Comparison of ENCODE assay signal across 8 mouse cellular contexts in the genomic region with DNA sequence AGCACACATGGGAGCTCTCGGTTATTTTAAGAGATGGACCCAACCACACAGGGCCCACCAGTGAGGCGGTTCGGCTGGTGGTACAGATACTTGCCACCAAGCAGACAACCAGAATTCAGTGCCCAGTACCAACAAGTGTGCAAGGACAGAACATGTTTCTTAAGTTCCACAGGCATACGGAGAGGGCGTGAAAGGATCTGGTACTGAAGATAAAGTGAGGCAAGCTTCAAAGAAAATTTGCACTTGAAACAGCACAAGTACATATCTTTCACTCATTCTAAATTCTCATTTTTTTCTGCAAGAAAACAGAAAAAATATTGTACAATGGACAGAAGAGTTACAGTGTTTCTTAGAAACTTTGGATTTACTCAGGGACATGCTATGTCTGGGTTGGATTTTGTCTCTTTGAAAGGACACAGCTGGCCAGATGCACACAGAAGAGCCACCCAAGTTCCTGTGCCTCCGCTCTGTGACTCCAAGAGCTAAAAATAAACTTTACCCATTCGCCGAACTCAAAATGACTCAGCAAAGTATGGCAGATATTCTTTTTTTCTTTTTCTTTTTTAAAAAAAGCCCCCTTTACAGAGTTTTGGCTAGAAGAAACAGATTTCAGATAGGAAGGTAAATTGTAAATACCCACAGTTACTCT. TPM values are rescaled to one million over a fixed set of nuclear protein-coding genes. Genes with fewer than 3 reads are reported as not detected.
DNase-seq lines count a peak whose midpoint lies in the region; ATAC-seq lines count a peak whose summit lies in the region.

No protein-coding gene starts in this region.

- no peak overlapping the region for H3K9ac ChIP-seq in forebrain, embryonic 16.5 days (replicated peaks; ENCODE audit: low read depth, low read length)
- H3K9ac ChIP-seq in stomach, embryonic 16.5 days (ENCODE audit: low read length) = no peak overlapping the region
- no peak overlapping the region for H3K9ac ChIP-seq in forebrain, embryonic 15.5 days (replicated peaks)

- ATAC-seq in forebrain, embryonic 16.5 days = no peak
- ATAC-seq in megakaryocyte, adult 5-6 weeks (ENCODE audit: poor library complexity, severe bottlenecking) = no peak
- 0 out of 2 replicates have a peak, but pooled peaks have one; percentile 53 for ATAC-seq in stomach, embryonic 16.5 days (ENCODE audit: insufficient read depth, low FRiP score)
- no peak for ATAC-seq in forebrain, embryonic 15.5 days (replicated peaks)

- H3K4me3 ChIP-seq in forebrain, embryonic 10.5 days = no peak overlapping the region
- no peak overlapping the region for H3K4me3 ChIP-seq in forebrain, embryonic 16.5 days (replicated peaks; ENCODE audit: low read length)
- H3K4me3 ChIP-seq in megakaryocyte, embryonic 14.5 days (replicated peaks) = peak overlapping the region; percentile 85
- no peak overlapping the region for H3K4me3 ChIP-seq in stomach, embryonic 16.5 days (replicated peaks; ENCODE audit: low read length)
- no peak overlapping the region for H3K4me3 ChIP-seq in forebrain, embryonic 15.5 days

- peaks cover 57% of the 10 kb centered on the region for H3K36me3 ChIP-seq in forebrain, embryonic 10.5 days (replicated peaks)
- peaks cover 14% of the 10 kb centered on the region for H3K36me3 ChIP-seq in forebrain, embryonic 16.5 days (ENCODE audit: control insufficient read depth, insufficient read depth)
- H3K36me3 ChIP-seq in megakaryocyte, embryonic 14.5 days (replicated peaks; ENCODE audit: low read length) = peaks cover 75% of the 10 kb centered on the region
- peaks cover 7% of the 10 kb centered on the region; the same call in 1 of the 2 replicates for H3K36me3 ChIP-seq in stomach, embryonic 16.5 days (ENCODE audit: control insufficient read depth, insufficient read depth, low read length)
- H3K36me3 ChIP-seq in forebrain, embryonic 15.5 days = peaks cover 29% of the 10 kb centered on the region

- H3K27me3 ChIP-seq in forebrain, embryonic 10.5 days (ENCODE audit: poor library complexity, severe bottlenecking) = no peaks in the 10 kb centered on the region
- no peaks in the 10 kb centered on the region for H3K27me3 ChIP-seq in forebrain, embryonic 16.5 days (replicated peaks; ENCODE audit: control insufficient read depth, insufficient read depth, low read length)
- no peaks in the 10 kb centered on the region for H3K27me3 ChIP-seq in megakaryocyte, embryonic 14.5 days (replicated peaks)
- no peaks in the 10 kb centered on the region for H3K27me3 ChIP-seq in stomach, embryonic 16.5 days (ENCODE audit: control insufficient read depth, insufficient read depth, low read length)
- no peaks in the 10 kb centered on the region for H3K27me3 ChIP-seq in forebrain, embryonic 15.5 days

- H3K4me2 ChIP-seq in forebrain, embryonic 16.5 days (ENCODE audit: low read length) = no peak overlapping the region
- no peak overlapping the region for H3K4me2 ChIP-seq in stomach, embryonic 16.5 days (ENCODE audit: low read depth, low read length)
- H3K4me2 ChIP-seq in forebrain, embryonic 15.5 days (replicated peaks) = no peak overlapping the region

- H3K27ac ChIP-seq in forebrain, embryonic 10.5 days = 0 out of 2 replicates have a peak overlapping the region, but pooled peaks have one; percentile 22
- no peak overlapping the region for H3K27ac ChIP-seq in forebrain, embryonic 16.5 days (ENCODE audit: low read length)
- 0 out of 2 replicates have a peak overlapping the region, but pooled peaks have one; percentile 28 for H3K27ac ChIP-seq in stomach, embryonic 16.5 days (ENCODE audit: low read length)
- no peak overlapping the region for H3K27ac ChIP-seq in forebrain, embryonic 15.5 days (replicated peaks)

- WGBS in forebrain, embryonic 10.5 days = 89% methylated on average over 8 of the region's 8 CpGs
- WGBS in forebrain, embryonic 16.5 days = 81% methylated on average over 8 of the region's 8 CpGs
- WGBS in stomach, embryonic 16.5 days = 56% methylated on average over 8 of the region's 8 CpGs
- WGBS in forebrain, embryonic 15.5 days = 84% methylated on average over 8 of the region's 8 CpGs

- no peaks in the 10 kb centered on the region for H3K4me1 ChIP-seq in forebrain, embryonic 10.5 days
- H3K4me1 ChIP-seq in forebrain, embryonic 16.5 days (replicated peaks; ENCODE audit: control insufficient read depth, insufficient read depth, low read length) = no peaks in the 10 kb centered on the region
- H3K4me1 ChIP-seq in megakaryocyte, embryonic 14.5 days = peaks cover 87% of the 10 kb centered on the region
- peaks cover 10% of the 10 kb centered on the region for H3K4me1 ChIP-seq in stomach, embryonic 16.5 days (ENCODE audit: control insufficient read depth, insufficient read depth, low read length)
- no peaks in the 10 kb centered on the region for H3K4me1 ChIP-seq in forebrain, embryonic 15.5 days

- no peaks in the 10 kb centered on the region for H3K9me3 ChIP-seq in forebrain, embryonic 10.5 days
- no peaks in the 10 kb centered on the region for H3K9me3 ChIP-seq in forebrain, embryonic 16.5 days (ENCODE audit: control insufficient read depth, low read length)
- H3K9me3 ChIP-seq in megakaryocyte, embryonic 14.5 days = no peaks in the 10 kb centered on the region
- H3K9me3 ChIP-seq in stomach, embryonic 16.5 days (replicated peaks; ENCODE audit: control insufficient read depth, low read length) = no peaks in the 10 kb centered on the region
- no peaks in the 10 kb centered on the region for H3K9me3 ChIP-seq in forebrain, embryonic 15.5 days

- DNase-seq in forebrain, embryonic 10.5 days (ENCODE audit: extremely low spot score, low spot score) = no peak
- peak; percentile 34 for DNase-seq in kidney, postnatal 10 days
- no peak for DNase-seq in frontal cortex, postnatal 14 days (ENCODE audit: low spot score in 2 of 2)

RNA-seq across cellular contexts. Expression of gene Tbc1d14, which starts 27.5 kb away (rescaled TPM):
- polyA plus RNA-seq in forebrain, embryonic 10.5 days (2016; fragmentation: Nextera tagmentation; extraction: Ambion mirVana) = 36.7 and 38.9 TPM in 2 replicates
- polyA plus RNA-seq in forebrain, embryonic 16.5 days (2015; fragmentation: Nextera tagmentation; extraction: Ambion mirVana) = 118 and 123 TPM in 2 replicates
- 7.1 and 8.7 TPM in 2 replicates for polyA plus RNA-seq in megakaryocyte, embryonic 14.5 days (2012; ENCODE audit: insufficient read depth, low replicate concordance)
- total RNA-seq in megakaryocyte, adult 5-6 weeks (2015) = 22.3 and 25.5 TPM in 2 replicates
- total RNA-seq in megakaryocyte, adult 5-6 weeks (2017) = 11.2 and 16.2 TPM in 2 replicates
- 39.5 and 43.6 TPM in 2 replicates for polyA plus RNA-seq in stomach, embryonic 16.5 days (2015; fragmentation: Nextera tagmentation; extraction: Ambion mirVana)
- 101 and 104 TPM in 2 replicates for polyA plus RNA-seq in forebrain, embryonic 15.5 days (2015; fragmentation: Nextera tagmentation; extraction: Ambion mirVana)

Comparison
In these comparisons a context has a peak if more than half of its experiments do, and no peak if none do; other contexts are left out.
1. H3K27ac ChIP-seq: peak in forebrain, embryonic 10.5 days (single experiment) and stomach, embryonic 16.5 days (single experiment); none in forebrain, embryonic 16.5 days (single experiment) and forebrain, embryonic 15.5 days (single experiment).